Mouse (Mus musculus): Measurements from ENCODE around the gene Iqcj.

DNA sequence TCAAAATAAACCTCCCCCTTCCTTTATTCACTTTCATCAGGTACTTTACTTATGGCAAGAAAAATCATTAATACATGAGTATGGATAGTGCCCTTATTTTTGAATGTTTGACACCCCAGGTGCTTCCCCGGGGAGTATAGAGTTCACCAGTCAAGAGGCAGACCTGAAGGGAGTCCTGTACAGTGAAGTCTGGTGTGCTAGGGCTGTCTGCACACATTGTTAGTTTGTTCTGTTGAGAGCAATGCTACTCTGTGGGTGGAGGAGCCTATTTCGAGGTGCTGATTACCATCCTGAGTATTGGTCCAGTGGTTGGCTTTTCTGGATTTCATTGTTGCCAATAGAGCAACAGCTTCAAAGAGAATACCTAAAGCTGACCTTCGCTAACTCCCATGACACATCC is 26.1 kb downstream of the Iqcj start:
- TF ChIP-seq CTCF (IDR thresholded peaks at IDR 0.05; ENCODE audit: borderline replicate concordance, insufficient read depth, low read depth, low read length) (no peak), POLR2A (IDR thresholded peaks at IDR 0.05; ENCODE audit: borderline replicate concordance, insufficient read depth, low read length) (no peak)

Data from cerebellum, adult 2 months (tissue).